Mouse (Mus musculus) T-helper 1 cell (primary cell): ENCODE results near the gene Zc3h10.
"Not testable (repeated sequence)": the region's sequence is repeated elsewhere in the genome, so short reads cannot be mapped to it uniquely, and the experiment has no call there.

ENCODE experiments used
- in situ Hi-C: fragments of 300-600 bp; cut with MboI, MseI; formaldehyde crosslinking; loops from one replicate; pipeline ENCODE4 v1.15.1; 2025; ENCODE audit warnings: high pct_unique_total_duplicates

The Zc3h10 gene

DNA sequence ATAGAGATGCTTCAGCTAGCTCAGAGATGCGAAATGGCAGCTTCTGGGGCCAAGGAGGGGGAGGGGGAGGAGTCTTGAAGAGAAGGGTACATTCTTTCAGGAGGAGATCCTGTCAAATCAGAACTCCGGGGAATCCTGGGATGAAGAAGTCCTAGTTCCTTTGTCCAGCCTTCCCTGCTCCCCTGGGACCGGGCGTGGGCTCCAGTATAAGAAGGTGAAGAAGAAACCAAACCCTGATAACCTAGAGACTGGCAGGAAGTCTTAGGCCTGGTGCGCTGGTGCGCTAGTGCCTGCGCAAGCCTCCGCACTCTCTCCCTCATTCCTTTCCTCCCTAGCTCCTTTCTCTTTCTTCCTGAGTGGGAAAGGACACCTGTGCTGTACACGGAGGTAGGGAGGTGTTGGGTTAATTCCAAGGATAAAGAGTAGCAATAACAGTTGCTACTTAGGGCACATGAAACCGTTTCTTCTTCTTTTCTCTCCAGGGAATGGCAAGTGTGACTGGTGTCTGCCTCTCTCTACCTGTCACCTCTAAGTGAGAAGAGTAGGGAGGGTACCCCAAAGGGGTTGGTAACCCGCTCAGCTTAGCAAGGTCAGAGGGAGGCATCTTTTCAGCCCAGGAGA, 23.4 kb downstream of the Zc3h10 start:
- in situ Hi-C loops = no loop called here

DNA sequence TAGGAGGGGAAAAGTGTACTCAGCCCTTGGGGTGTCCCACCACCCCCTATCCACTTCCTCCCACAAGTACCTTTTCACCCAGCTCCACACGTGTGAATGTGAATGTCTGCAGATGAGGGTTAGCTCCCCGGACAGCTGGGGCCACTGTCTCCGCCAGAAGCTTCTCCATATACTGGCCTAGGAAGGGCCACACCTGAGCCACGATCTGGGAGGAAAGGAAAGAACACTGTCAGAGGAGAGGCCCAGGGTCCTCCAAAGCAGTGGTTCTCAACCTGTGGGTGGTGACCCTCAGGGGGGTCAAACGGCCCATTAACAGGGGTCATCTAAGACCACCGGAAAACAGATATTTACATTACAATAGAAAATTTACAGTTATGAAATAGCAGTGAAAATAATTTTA, 25.2 kb downstream of the Zc3h10 start:
- in situ Hi-C loops = no loop called here

DNA sequence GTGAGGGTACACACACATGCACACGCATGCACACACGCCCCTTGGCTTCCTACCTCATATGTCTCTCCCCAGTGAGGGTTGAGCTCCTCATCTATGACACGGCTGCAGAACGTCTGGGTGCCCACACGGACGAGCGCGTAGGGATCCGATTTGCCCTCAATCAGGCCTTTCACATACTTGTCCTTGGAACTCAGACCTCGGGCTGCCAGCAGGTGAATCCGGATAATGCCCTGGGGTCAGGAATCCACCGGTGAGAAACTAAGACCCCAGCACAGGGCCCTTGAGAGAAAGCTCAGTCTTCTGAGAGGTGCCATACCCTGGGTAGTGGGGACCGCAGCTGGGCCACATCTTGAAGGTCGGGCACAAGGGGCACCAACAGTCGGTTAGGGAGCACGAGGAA, 27.0 kb downstream of the Zc3h10 start:
- in situ Hi-C loops = no loop called here

DNA sequence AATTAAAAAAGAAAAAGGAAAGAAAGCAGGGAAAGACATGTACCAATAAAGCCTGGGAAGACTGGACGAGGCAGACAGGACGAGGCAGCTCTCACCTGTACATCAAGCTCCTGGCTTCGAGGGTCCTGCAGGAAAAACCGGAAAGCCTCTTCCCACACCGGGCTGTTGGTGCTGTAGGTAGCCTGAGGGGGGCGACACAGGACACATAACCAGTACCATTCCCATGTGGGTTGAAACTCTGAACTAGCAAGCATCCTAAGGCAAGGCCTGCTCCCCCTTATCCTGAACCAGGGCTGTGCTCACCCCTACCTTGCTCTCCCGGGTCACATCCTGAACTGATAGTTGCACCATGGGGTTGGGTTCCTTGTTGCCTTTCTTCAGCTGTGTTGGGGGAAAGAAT, 28.7 kb downstream of the Zc3h10 start:
- in situ Hi-C loops = no loop called here

DNA sequence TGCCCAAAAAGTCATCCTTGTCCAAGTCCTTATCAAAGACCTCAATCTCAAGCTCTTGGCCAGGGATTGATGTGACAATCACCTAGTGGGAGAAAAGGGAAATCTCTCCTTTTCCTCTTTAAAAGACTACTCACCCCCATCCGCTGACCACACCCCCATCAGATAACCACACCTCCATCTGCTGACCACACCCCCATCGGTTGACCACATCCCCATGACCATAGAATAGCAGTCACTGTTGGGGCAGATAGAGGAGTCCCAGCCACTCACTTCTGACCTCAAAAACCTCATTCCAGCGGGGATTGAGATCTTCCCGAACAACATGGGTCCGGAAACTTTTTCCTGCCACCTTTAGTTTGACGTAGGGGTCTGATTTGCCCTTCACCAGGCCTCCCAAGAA, 30.9 kb downstream of the Zc3h10 start:
- in situ Hi-C loops = no loop called here

DNA sequence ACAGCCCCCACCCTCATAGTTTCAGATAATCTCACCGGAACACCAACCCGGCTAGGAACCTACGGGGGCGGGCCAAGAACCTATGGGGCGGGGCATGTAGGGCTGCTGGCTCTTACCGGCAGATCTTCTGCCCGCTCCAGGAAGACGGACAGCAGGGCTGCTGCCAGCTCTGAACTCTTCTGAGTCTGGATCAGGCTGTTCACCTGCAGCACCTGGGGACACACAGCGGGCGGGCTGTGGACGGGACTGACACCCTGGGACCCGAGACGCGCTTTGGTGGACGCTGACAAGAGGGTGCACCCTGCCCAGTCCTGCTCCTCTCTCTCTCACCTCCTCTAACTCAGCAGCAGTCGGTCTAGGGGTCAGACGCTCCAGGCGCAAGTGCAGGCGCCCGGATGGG, 31.5 kb downstream of the Zc3h10 start:
- in situ Hi-C loops = no loop called here

DNA sequence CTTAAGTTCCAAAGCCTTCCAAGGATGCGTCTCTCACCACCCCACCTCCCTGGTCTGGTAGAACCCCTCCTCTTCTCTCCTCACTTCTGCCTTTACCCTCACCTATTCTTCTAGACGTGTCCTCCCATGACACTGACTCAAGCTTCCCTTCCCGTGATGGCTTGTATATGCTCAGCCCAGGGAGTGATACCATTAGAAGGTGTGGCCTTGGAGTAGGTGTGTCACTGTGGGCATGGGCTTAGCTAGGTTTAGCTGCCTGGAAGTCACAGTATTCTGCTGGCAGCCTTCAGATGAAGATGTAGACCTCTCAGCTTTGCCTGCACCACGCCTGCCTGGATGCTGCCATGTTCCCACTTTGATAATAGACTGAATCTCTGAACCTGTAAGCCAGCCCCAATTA, 32.5 kb downstream of the Zc3h10 start:
- in situ Hi-C loops = no loop called here

DNA sequence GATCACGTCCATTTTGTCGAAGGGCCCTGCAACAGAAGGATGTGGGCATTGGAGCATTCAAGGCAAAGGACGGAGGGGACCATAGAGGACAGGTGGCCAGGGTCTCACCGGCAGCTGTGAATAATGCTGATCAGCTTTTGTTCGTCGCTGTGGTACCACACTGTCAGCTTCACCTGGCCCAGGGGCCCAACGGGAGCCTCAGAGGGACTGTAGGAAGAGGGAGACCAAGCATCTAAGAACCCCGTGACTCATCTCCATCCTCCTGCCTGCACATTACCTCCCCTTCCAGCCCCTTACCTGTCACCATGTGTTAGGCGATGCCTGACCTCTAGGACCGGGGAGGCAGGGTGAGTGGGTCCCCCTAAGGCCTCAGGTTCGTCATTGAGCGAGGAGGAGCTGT, 35.8 kb downstream of the Zc3h10 start:
- in situ Hi-C loops = no loop called here

DNA sequence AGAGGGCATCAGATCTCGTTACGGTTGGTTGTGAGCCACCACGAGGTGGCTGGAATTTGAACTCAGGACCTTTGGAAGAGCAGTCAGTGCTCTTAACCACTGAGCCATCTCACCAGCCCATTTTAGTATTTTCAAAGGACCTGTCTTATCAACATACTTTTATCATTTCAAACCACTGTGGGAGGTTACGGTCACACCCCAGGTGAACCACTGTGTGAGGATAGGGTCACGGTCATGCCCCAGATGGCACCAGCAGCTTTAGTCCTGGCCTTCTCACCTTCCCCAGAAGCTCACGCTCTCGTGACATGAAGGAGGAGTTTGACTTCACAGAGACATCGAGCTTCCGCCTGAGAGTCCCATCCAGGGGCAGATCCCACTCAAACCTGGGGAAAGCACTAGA, 36.4 kb downstream of the Zc3h10 start:
- in situ Hi-C loops = no loop called here

DNA sequence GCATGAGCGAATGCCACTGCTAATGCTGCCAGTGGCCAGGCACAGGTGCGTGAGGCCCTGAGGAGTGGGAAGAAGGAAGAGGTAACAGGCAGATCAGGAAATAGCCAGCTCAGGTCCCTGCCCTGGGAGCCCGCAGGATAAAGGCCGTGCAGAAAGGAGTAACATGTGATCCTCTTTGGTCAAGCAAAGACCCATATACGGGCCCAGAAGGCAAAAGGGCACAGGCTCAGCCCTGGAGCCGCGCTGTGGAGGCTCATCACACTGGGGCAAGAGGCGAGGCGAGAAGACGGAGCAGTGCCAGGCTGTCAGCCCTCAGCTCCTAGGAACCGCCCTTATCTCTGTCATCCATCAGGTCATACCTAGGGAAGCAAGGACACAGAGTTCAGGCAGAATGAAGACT, 37.3 kb downstream of the Zc3h10 start:
- in situ Hi-C loops = no loop called here

DNA sequence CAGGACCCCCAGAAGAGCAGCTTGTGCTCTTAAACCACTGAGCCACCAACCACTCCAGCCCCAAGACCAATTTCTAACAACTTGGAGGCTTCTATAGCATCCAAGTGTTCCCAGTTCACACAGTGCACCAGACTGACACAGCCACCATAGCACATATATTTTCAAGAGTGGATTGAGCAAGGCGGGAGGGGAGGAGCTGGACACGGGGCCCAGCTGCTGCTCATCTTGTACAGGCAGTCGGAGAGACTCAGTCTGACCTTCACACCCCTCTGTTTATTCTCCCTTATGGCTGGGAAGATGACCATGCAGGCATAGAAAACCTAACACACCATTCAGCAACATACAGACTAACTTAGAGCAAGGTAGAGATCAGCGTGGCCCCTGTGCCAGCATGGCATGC, 37.7 kb downstream of the Zc3h10 start:
- in situ Hi-C loops = no loop called here

DNA sequence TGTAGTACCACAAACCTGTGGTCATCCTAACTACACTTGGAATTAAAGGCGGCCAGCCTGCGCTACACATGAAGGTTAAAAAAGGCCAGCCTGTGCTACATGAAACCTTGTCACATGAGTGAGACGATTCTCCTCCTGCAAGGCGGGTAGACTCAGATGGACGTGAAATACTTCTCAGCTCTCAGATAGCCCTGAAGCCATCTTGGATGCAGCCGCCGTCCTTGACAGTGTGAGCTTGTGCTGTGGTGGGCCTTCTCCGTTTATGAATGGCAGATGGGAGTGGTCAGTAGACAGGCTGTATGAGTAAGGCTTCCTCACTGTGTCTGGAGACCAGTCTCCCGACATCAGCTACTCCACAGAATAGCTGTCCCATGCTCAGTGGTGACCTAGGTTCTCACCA, 38.4 kb downstream of the Zc3h10 start:
- in situ Hi-C loops = no loop called here

DNA sequence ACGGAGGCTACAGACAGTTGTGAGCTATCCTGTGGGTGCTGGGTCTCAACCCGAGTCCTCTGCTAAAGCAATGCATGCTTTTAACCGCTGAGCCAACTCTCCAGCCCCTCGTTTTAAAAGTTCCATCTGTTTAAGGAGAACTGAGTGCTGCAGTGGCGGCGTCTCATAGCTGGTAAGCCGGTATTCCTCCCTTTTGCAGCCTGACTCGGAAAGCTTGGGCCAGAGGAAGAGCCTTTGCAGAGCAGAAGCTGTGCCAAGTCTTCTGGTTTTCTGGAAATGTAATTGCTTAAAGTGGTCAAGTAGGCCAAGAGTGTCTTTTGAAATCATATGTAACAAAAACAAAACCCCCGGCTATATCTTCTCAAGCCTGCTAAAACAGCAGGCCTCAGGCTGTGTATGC, 39.3 kb downstream of the Zc3h10 start:
- in situ Hi-C loops = no loop called here

DNA sequence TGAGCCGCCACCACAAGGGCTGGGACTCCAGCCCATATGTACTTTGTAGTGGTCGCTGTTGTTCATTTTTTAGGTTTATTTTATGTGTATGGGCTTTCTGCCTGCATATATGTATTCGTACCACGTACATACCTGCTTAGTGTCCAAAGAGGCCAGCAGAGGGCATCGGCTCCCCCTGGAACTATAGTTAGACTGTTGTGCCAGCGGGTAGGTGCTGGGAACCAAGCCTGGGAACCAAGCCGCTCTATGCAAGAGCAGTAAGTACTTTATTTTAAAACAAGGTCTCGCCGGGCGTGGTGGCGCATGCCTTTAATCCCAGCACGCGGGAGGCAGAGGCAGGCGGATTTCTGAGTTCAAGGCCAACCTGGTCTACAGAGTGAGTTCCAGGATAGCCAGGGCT, 41.6 kb downstream of the Zc3h10 start:
- in situ Hi-C loops = no loop called here

DNA sequence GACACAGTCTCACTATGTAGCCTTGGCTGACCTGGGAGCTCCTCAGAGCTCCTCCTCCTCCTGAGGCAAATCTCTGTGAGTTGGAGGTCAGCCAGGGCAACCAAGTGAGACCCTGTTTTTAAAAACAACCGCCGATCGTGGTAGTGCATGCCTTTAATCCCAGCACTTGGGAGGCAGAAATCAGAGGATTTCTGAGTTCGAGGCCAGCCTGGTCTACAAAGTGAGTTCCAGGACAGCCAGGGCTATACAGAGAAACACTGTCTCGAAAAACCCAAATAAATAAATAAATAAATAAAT, 42.3 kb downstream of the Zc3h10 start:
- in situ Hi-C loops = not testable (repeated sequence)

DNA sequence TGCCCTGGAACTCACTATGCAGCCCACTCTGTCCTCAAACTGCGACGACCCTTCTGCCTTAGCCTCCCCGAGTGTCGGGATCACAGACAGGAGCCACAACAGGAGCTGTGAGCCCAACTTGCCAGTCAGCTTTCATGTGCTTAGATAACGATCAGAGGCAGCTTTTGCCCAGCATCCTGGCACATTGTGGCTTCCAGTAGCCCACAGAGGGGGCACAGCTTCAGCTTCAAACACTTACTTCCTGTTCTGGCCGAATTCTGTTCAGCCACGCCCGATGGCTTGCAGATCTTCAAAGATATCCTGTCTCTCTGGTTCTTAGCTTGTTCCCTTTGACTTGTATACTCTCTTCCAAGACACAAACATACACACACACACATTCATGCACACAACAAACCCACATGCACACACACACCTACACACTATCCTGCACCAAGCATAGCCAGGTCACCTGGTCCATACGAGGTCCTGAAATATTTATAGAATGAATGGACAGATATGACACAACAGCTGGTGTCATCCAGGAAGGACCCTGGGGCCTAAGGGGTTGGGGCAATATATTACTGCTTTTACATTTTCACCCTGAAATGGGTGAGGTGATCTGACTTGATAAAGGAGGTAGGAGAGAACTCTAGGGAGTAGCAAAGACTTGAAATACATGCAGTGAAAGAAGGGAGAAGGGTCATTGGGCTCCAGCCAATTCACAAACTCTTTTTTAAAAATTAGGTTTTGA, 42.8 kb downstream of the Zc3h10 start:
- in situ Hi-C loops = no loop called here

DNA sequence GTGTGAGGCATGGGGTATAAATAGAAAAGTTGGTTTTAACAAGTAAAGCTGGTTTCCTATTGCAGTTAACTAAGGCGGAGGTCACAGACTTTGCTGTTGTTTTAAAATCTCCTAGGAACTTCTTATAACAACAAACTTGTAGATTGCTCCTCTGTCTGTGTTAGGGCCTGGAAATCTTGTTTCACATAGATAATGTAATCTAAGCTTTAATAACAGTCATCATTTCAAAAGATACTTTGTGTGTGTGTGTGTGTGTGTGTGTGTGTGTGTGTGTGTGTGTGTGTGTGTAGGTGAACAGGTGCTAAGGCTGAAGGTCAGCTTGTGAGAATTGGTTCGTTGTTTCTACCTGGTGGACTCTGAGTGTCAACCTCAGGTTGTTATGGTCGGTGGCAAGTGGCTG, 43.6 kb downstream of the Zc3h10 start:
- in situ Hi-C loops = no loop called here

DNA sequence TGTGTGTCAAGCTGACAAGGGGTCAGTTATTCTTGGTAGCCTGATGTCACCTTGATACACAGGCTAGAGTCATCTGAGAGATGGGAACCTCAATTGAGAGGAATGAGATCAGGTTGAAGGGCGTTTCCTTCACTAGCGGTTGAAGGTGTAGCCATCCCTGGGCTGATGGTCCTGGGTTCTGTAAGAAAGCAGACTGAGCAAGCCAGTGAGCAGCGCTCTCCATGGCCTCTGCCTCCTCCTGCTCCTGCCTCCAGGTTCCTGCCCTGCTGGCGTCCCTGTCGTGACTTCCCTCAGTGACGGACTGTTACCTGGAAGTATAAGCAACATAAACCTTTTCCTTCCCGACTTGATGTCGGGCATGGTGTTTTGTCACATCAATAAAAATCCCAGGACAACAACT, 44.0 kb downstream of the Zc3h10 start:
- in situ Hi-C loops = no loop called here

DNA sequence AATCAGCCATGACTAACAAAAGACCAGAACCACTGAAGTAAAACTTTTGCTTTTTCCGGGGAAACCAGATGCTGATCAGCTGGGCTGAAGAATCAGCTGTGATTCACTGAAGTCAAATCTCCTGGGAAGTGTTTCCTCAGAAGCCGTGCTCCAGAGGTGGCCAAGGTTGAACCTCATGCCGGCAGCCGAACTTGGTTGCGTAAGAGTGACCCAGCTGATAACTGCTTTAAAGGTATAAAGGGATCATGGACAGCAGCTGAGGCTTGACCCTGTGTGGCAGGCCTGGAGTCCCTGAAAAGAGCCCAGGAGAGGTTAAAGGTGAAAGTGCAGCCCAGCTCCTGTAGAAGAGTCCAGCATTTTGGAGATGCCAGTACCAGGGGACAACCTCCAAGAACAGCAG, 45.2 kb downstream of the Zc3h10 start:
- in situ Hi-C loops = no loop called here

DNA sequence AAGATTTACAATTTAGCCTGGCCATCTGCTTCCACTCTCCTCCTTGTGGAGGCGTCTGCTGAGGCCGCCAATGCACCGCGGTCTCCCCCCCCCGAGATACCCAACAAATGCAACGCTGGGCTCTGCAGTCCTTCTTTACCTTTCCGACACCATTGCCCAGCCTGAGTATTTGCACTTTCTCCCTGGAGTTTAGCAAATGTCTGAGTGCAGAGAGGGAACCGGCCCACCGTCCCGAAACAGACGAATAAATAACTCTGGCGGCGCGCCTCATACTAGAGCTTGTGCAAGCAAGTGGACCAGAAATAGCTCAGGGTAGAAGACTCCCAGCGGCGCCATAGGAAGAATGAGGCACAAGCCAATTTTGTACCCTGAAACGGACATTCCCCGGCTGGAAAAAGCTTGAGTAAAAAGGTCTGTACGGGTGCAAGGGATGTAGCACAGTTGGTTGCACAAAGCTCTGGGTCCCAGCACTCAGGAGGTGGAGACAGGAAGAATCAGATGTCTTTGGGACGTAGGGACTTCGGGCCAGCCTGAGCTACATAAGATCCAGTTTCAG, 48.4 kb downstream of the Zc3h10 start:
- in situ Hi-C loops = no loop called here

DNA sequence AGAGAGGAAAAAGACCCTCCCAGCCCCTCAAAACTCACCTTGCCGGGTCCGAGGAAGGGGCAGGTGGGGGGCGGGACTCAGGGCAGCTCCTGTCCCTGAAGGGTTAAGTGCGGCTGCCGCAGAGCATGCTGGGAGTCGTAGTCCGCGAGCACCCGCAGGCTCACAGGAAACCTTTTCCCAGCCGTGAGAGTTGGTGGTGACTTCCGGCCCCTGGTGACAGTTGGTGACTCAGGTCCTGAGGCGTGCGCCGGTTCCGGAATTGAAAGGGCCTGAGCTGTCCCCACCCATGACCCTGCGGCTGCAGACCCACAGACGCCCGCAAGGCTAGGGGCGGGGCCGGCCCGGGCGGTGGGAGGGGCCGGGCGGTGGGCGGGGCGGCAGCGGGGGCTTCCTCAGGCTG, 49.0 kb downstream of the Zc3h10 start, which contains the start of gene Myl6b:
Myl6b (minus strand) TSS at position 96 of the 400 bp plus-strand sequence.
- in situ Hi-C loops = no loop called here

DNA sequence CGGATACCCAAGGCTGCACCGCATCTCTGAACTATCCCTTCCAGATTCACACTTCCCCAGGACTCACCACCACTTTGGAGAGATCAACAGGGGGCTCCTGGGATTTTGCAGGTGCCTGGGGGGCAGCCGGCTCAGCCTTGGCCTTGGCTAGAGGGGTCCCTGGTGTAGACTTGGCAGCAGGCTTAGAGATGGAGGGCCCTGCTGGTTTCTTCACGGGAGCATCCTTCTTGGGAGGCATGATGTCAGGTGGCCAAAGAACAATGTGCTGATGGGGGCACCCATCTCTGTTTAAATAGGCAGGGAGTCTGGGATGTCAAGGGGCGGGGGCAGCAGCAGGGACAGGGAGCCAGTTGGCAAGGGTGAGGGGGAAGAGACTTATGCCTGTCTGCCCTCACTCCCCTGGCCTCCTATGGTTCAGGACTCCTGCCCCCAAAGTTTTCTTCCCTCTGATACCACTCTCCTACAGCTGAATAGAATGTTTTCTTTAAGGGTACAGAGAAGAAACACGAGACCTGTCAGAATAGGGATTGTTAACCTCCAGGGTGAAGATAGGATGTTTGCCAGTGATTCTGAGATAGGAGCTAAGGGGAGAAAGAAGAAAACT, 50.3 kb downstream of the Zc3h10 start:
- in situ Hi-C loops = no loop called here

DNA sequence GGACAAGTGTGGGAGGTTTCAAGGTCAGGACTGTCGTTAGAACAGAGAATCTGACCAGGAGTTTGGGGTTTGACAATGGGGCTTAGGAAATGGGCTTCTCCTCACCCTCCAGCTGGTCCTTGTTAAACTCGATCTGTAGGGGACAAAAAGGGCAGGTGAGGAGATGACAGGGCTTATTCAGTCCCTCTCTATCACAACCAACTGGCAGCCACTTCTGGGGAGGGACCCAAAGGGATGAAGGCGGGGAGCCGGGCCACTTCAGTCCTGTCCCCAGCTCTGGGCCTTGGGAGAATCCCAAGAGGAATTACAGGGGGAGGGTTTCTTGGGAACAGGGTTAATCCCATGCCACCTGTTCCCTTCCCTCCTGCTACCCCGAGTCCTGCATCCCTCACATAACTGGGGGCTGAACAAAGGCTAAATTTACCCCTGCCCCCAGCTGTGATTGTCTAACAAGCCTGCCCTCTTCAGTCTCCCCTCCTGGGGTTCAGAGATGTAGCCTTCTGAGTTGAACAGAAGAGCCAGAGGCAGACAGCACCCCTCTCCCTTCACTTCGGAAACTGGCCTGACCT, 51.0 kb downstream of the Zc3h10 start:
- in situ Hi-C loops = no loop called here
